Mouse (Mus musculus): ENCODE data around the gene Yars.

- TF ChIP-seq CTCF (conservative IDR thresholded peaks at IDR 0.05; ENCODE audit: insufficient read depth, insufficient read length, low read depth, low read length) (no peak), POLR2A (IDR thresholded peaks at IDR 0.05; ENCODE audit: low read depth, low read length) (no peak)
These were observed 52.8 kb downstream of the Yars start for GRCm38 (mm10) chr4:129242327-129242726.

All from kidney, adult 2 months (tissue).